ENCODE assay signal across 8 mouse cellular contexts in genomic region chrX:8074430-8075014, GRCm38 (mm10). TPM values are rescaled to one million over a fixed set of nuclear protein-coding genes. Genes with fewer than 3 reads are reported as not detected.
A peak's percentile ranks its signal among the peaks of the same experiment; 100 is the strongest.
DNase-seq lines count a peak whose midpoint lies in the region; ATAC-seq lines count a peak whose summit lies in the region.

Gene Suv39h1 (minus strand): TSS chrX:8074760.

- peak within 1 kb of the TSS; percentile 44 for H3K4me2 ChIP-seq in hindbrain, embryonic 11.5 days (replicated peaks; ENCODE audit: low read depth, low read length)

- no peaks in the 10 kb centered on the region for H3K27me3 ChIP-seq in hindbrain, embryonic 11.5 days (ENCODE audit: control insufficient read depth, insufficient read depth, low read length)

- H3K4me3 ChIP-seq in hindbrain, embryonic 11.5 days (ENCODE audit: low read depth, low read length) = peak within 1 kb of the TSS; percentile 49

- 22% methylated on average over 44 of the region's 46 CpGs for WGBS in hindbrain, embryonic 11.5 days

- H3K9me3 ChIP-seq in hindbrain, embryonic 11.5 days (ENCODE audit: control insufficient read depth, low read length) = no peaks in the 10 kb centered on the region

- no peaks in the 10 kb centered on the region for H3K4me1 ChIP-seq in hindbrain, embryonic 11.5 days (replicated peaks; ENCODE audit: control insufficient read depth, insufficient read depth, low read length)

- peak within 1 kb of the TSS; percentile 62 for H3K9ac ChIP-seq in hindbrain, embryonic 11.5 days (ENCODE audit: low read depth, low read length)

- no peaks in the 10 kb centered on the region for H3K36me3 ChIP-seq in hindbrain, embryonic 11.5 days (ENCODE audit: control insufficient read depth, insufficient read depth, low read length)

- H3K27ac ChIP-seq in hindbrain, embryonic 11.5 days (ENCODE audit: low read depth, low read length) = peak within 1 kb of the TSS; percentile 71

- ATAC-seq in hindbrain, embryonic 11.5 days (ENCODE audit: low FRiP score) = peak; percentile 97

- peak; percentile 95 for DNase-seq in Muller cell, postnatal 12 days (ENCODE audit: inconsistent ontology term)
- DNase-seq in cerebellum, adult 9-11 months = peak; percentile 98
- DNase-seq in frontal cortex, adult 2 months (ENCODE audit: extremely low spot score in 1 of 2, low spot score in 1 of 2) = peak; percentile 91 to 94
- peak; percentile 88 for DNase-seq in hindbrain, embryonic 11.5 days (ENCODE audit: low spot score)
- peak; percentile 83 to 87 for DNase-seq in layer of hippocampus, postnatal 10 days (ENCODE audit: low spot score in 2 of 2)
- peak; percentile 96 for DNase-seq in lung, postnatal 10 days
- DNase-seq in ovary, postnatal 36 days (ENCODE audit: low spot score) = peak; percentile 89
- peak; percentile 89 for DNase-seq in thymus, postnatal 25 days

RNA-seq across cellular contexts. Expression of gene Suv39h1, which starts in this region (rescaled TPM):
- polyA plus RNA-seq in frontal cortex, adult 2 months (2012; rRNA removed) = 25.0 and 27.5 TPM in 2 replicates
- polyA plus RNA-seq in hindbrain, embryonic 11.5 days (2014; fragmentation: Nextera tagmentation; extraction: Ambion mirVana) = 59.8 and 68.7 TPM in 2 replicates
- total RNA-seq in layer of hippocampus, postnatal 10 days (2021) = 10 to 100 TPM; 30.4 to 30.7 TPM

Comparison
In these comparisons a context has a peak if more than half of its experiments do, and no peak if none do; other contexts are left out.
1. Peak in every context shown above with its lines: DNase-seq, ATAC-seq, H3K4me3 ChIP-seq and H3K27ac ChIP-seq.